ENCODE assay signal across 8 mouse cellular contexts in the genomic region with DNA sequence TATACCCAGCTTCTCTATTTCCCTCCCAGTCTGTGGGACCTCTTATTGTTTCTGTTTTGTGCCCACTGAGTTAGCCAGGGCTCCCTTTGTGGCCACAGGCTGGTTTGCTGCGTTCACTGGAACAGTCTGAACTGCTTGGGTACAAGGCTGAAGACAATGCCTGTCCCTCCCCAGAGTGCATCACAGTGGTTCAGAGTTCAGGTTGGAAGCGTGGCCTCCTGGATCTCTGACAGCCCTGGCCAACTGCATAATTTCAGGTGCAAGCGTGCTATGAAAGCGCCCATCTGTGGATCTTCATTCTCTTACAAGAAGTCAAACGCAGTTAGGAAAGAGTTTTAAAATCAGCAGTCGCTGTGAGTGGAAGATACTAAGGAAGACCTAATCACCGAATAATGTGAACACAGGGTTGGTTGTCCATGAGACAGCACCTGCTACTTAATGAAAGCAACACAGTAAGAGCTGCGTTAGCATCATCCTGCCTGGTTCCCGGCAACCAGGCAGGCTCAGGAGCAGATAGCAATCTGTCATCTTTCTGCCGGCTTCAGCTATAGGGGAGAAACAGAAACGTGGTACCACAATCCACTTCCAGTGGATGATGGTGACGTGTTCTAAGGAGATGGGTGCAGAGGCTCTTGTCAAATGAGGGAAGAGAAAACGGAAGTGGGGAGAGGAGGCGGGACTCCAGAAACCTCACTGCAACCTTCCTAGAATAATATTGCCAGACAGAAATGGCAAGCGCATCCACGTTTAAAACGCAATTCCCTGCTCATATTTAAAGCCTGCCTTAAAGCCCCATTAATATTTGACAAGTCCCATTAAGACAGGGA. TPM values are rescaled to one million over a fixed set of nuclear protein-coding genes. Genes with fewer than 3 reads are reported as not detected.
DNase-seq lines count a peak whose midpoint lies in the region; ATAC-seq and TF ChIP-seq lines count a peak whose summit lies in the region.

No protein-coding gene starts in this region.

- H3K4me1 ChIP-seq in bone marrow macrophage, adult 2 months (ENCODE audit: control insufficient read depth, insufficient read depth, low read length): peaks cover 15% of the 10 kb centered on the region
- peaks cover 70% of the 10 kb centered on the region for H3K4me1 ChIP-seq in forebrain, embryonic 10.5 days
- peaks cover 67% of the 10 kb centered on the region for H3K4me1 ChIP-seq in hindbrain, embryonic 12.5 days

- ATAC-seq in CD4-positive, CD25-positive, alpha-beta regulatory T cell, adult 4 months: peak; percentile 56
- peak; percentile 70 for ATAC-seq in hindbrain, embryonic 12.5 days (ENCODE audit: low FRiP score)

- H3K4me2 ChIP-seq in hindbrain, embryonic 12.5 days (replicated peaks): peak overlapping the region; percentile 63

- TF ChIP-seq CTCF in bone marrow macrophage, adult 2 months (IDR thresholded peaks at IDR 0.05; ENCODE audit: low read depth, low read length): no peak

- peak overlapping the region; percentile 88 for H3K27ac ChIP-seq in bone marrow macrophage, adult 2 months (ENCODE audit: insufficient read depth, low read depth, low read length)
- H3K27ac ChIP-seq in forebrain, embryonic 10.5 days: peak overlapping the region; percentile 92
- H3K27ac ChIP-seq in hindbrain, embryonic 12.5 days: peak overlapping the region; percentile 99

- peak overlapping the region; percentile 70 for H3K9ac ChIP-seq in hindbrain, embryonic 12.5 days

- peaks cover 15% of the 10 kb centered on the region; the same call in 1 of the 2 replicates for H3K27me3 ChIP-seq in forebrain, embryonic 10.5 days (ENCODE audit: poor library complexity, severe bottlenecking)
- H3K27me3 ChIP-seq in hindbrain, embryonic 12.5 days: no peaks in the 10 kb centered on the region

- no peak for DNase-seq in forebrain, embryonic 10.5 days (ENCODE audit: extremely low spot score, low spot score)
- peak; percentile 84 for DNase-seq in left cerebral cortex, adult 11 months (ENCODE audit: low spot score)
- peak; percentile 76 for DNase-seq in lung, postnatal 25 days (ENCODE audit: low spot score)
- peak; percentile 42 for DNase-seq in right cerebral cortex, postnatal 14 days
- no peak for DNase-seq in adipocyte (ENCODE audit: low spot score)

- H3K4me3 ChIP-seq in bone marrow macrophage, adult 2 months (ENCODE audit: insufficient read depth, low read length): peak overlapping the region; percentile 59
- H3K4me3 ChIP-seq in forebrain, embryonic 10.5 days: peak overlapping the region; percentile 49
- H3K4me3 ChIP-seq in hindbrain, embryonic 12.5 days: peak overlapping the region; percentile 36

- H3K9me3 ChIP-seq in forebrain, embryonic 10.5 days: no peaks in the 10 kb centered on the region
- no peaks in the 10 kb centered on the region for H3K9me3 ChIP-seq in hindbrain, embryonic 12.5 days (replicated peaks)

- 29% methylated on average over 17 of the region's 17 CpGs for WGBS in forebrain, embryonic 10.5 days
- WGBS in hindbrain, embryonic 12.5 days: 23% methylated on average over 17 of the region's 17 CpGs

- H3K36me3 ChIP-seq in forebrain, embryonic 10.5 days (replicated peaks): no peaks in the 10 kb centered on the region
- no peaks in the 10 kb centered on the region for H3K36me3 ChIP-seq in hindbrain, embryonic 12.5 days

- no peak for TF ChIP-seq POLR2A in bone marrow macrophage, adult 2 months (IDR thresholded peaks at IDR 0.05; ENCODE audit: borderline replicate concordance, low read depth, low read length)

RNA-seq across cellular contexts. Expression of gene Tuba1c, which starts 37.4 kb away (rescaled TPM):
- 100 to 1,000 TPM in 1 of 2 experiments, 10 to 100 TPM in 1; 74.6 to 131 TPM for polyA plus RNA-seq in CD4-positive, CD25-positive, alpha-beta regulatory T cell, adult 4 months (2017; shearing (Covaris generic))
- 134 and 173 TPM in 2 replicates for polyA plus RNA-seq in bone marrow macrophage, adult 2 months (2012; ENCODE audit: insufficient read depth, insufficient read length, missing spikeins)
- 160 and 171 TPM in 2 replicates for polyA plus RNA-seq in forebrain, embryonic 10.5 days (2016; fragmentation: Nextera tagmentation; extraction: Ambion mirVana)
- polyA plus RNA-seq in hindbrain, embryonic 12.5 days (2016; fragmentation: Nextera tagmentation; extraction: Ambion mirVana): 59.6 and 72.4 TPM in 2 replicates

RNA-seq across cellular contexts. Expression of gene Tuba1a, which starts 38.8 kb away (rescaled TPM):
- polyA plus RNA-seq in CD4-positive, CD25-positive, alpha-beta regulatory T cell, adult 4 months (2017; shearing (Covaris generic)): 100 to 1,000 TPM; 212 to 259 TPM
- polyA plus RNA-seq in bone marrow macrophage, adult 2 months (2012; ENCODE audit: insufficient read depth, insufficient read length, missing spikeins): 36.4 and 43.3 TPM in 2 replicates
- 2,769 and 3,107 TPM in 2 replicates for polyA plus RNA-seq in forebrain, embryonic 10.5 days (2016; fragmentation: Nextera tagmentation; extraction: Ambion mirVana)
- 9,547 and 9,692 TPM in 2 replicates for polyA plus RNA-seq in hindbrain, embryonic 12.5 days (2016; fragmentation: Nextera tagmentation; extraction: Ambion mirVana)

RNA-seq across cellular contexts. Expression of gene Gm49450, which starts 38.9 kb away (rescaled TPM):
- polyA plus RNA-seq in CD4-positive, CD25-positive, alpha-beta regulatory T cell, adult 4 months (2017; shearing (Covaris generic)): not detected
- polyA plus RNA-seq in bone marrow macrophage, adult 2 months (2012; ENCODE audit: insufficient read depth, insufficient read length, missing spikeins): not detected in 2 replicates
- not detected in 2 replicates for polyA plus RNA-seq in forebrain, embryonic 10.5 days (2016; fragmentation: Nextera tagmentation; extraction: Ambion mirVana)
- not detected in 2 replicates for polyA plus RNA-seq in hindbrain, embryonic 12.5 days (2016; fragmentation: Nextera tagmentation; extraction: Ambion mirVana)

RNA-seq across cellular contexts. Expression of gene Tuba1b, which starts 57.9 kb away (rescaled TPM):
- 100 to 1,000 TPM; 419 to 534 TPM for polyA plus RNA-seq in CD4-positive, CD25-positive, alpha-beta regulatory T cell, adult 4 months (2017; shearing (Covaris generic))
- polyA plus RNA-seq in bone marrow macrophage, adult 2 months (2012; ENCODE audit: insufficient read depth, insufficient read length, missing spikeins): 872 and 1,013 TPM in 2 replicates
- polyA plus RNA-seq in forebrain, embryonic 10.5 days (2016; fragmentation: Nextera tagmentation; extraction: Ambion mirVana): 2,760 and 2,766 TPM in 2 replicates
- 1,219 and 1,243 TPM in 2 replicates for polyA plus RNA-seq in hindbrain, embryonic 12.5 days (2016; fragmentation: Nextera tagmentation; extraction: Ambion mirVana)

Comparison
In these comparisons a context has a peak if more than half of its experiments do, and no peak if none do; other contexts are left out.
1. DNase-seq: peak in left cerebral cortex, adult 11 months (single experiment), lung, postnatal 25 days (single experiment) and right cerebral cortex, postnatal 14 days (single experiment); none in forebrain, embryonic 10.5 days (single experiment) and adipocyte (single experiment).
2. RNA of gene Tuba1a, which starts 38.8 kb away (polyA plus RNA-seq): 9,547 to 9,692 TPM in hindbrain, embryonic 12.5 days and 2,769 to 3,107 TPM in forebrain, embryonic 10.5 days; 212 to 259 TPM in CD4-positive, CD25-positive, alpha-beta regulatory T cell, adult 4 months and 36.4 to 43.3 TPM in bone marrow macrophage, adult 2 months; every median in the first group is over 10 times any median in the second.
3. Peak in every context shown above with its lines, with median percentiles within 50 percentile points of each other: H3K27ac ChIP-seq and H3K4me3 ChIP-seq.